Mouse (Mus musculus): Measurements from ENCODE around the gene Ocrl. TPM values are rescaled to one million over a fixed set of nuclear protein-coding genes. Genes with fewer than 3 reads are reported as not detected.

Ocrl gene
- polyA plus RNA-seq, 1 experiment, result 4.0 TPM

DNA sequence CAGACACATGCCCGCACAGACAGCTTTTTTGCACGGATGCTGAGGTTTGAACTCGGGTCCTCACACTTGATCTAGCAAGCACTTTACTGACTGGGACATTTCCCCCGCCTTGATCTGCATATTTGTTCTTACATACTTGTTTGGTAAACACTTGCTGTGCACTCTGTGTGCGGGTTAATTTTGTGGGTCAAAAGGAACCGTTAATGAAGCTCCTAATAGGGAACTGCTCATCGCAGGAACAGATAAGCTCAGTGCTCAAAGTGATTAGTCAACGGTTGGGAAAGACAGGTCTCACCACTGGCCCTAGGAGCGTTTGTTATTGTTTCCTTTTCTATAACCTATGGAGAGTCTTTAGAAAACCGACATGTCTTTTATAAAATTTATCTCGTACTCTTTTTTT, 22.2 kb downstream of the Ocrl start:
- no peak overlapping the region for H3K27ac ChIP-seq (ENCODE audit: insufficient read depth, low read length)
- no peaks in the 10 kb centered on the region for H3K4me1 ChIP-seq (ENCODE audit: control insufficient read depth, insufficient read depth, insufficient read length)
- no peak overlapping the region for H3K4me3 ChIP-seq (ENCODE audit: extremely low read depth, insufficient read depth, insufficient read length)
- WGBS, result 79% methylated on average over 11 of the region's 11 CpGs
- no peaks in the 10 kb centered on the region for H3K36me3 ChIP-seq (ENCODE audit: control insufficient read depth, insufficient read depth, low read length)
- no peak for DNase-seq (ENCODE audit: low read depth in 1 of 2, low spot score in 2 of 2)
- no peaks in the 10 kb centered on the region for H3K27me3 ChIP-seq (ENCODE audit: control insufficient read depth, insufficient read depth, low read length)
- TF ChIP-seq CTCF (IDR thresholded peaks at IDR 0.05; ENCODE audit: extremely low read depth, insufficient read depth, insufficient read length, insufficient replicate concordance), result no peak
- no peak for TF ChIP-seq POLR2A (IDR thresholded peaks at IDR 0.05; ENCODE audit: low read depth, low read length)

DNA sequence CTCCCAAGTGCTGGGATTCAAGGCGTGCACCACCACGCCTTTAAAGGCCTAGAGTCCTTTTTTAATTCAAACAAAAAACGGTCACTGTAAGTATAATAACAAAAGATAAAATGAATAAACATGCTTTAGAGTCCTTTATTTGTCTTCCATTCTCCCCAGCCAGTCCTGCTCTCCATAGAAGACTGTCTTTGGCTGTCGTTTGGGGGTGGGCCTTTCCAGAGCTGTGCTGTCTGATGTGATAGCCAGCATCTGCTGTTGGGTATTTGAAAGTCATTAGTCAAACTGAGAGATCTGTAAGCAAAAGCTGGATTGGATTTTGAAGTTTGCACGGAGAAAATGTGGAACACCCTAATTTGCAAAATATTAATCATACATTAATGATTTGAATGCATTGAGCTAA, 24.7 kb downstream of the Ocrl start:
- 82% methylated on average over 5 of the region's 5 CpGs for WGBS
- Histone ChIP-seq H3K27me3 (ENCODE audit: control insufficient read depth, insufficient read depth, low read length) (no peaks in the 10 kb centered on the region), H3K36me3 (ENCODE audit: control insufficient read depth, insufficient read depth, low read length) (no peaks in the 10 kb centered on the region), H3K4me1 (ENCODE audit: control insufficient read depth, insufficient read depth, insufficient read length) (no peaks in the 10 kb centered on the region), H3K4me3 (ENCODE audit: extremely low read depth, insufficient read depth, insufficient read length) (no peak overlapping the region), H3K27ac (ENCODE audit: insufficient read depth, low read length) (no peak overlapping the region)
- TF ChIP-seq POLR2A (IDR thresholded peaks at IDR 0.05; ENCODE audit: low read depth, low read length) (no peak), CTCF (IDR thresholded peaks at IDR 0.05; ENCODE audit: extremely low read depth, insufficient read depth, insufficient read length, insufficient replicate concordance) (no peak)
- no peak for DNase-seq (ENCODE audit: low read depth in 1 of 2, low spot score in 2 of 2)

- TF ChIP-seq POLR2A (IDR thresholded peaks at IDR 0.05; ENCODE audit: low read depth, low read length) (no peak), CTCF (IDR thresholded peaks at IDR 0.05; ENCODE audit: extremely low read depth, insufficient read depth, insufficient read length, insufficient replicate concordance) (no peak)
- Histone ChIP-seq H3K36me3 (ENCODE audit: control insufficient read depth, insufficient read depth, low read length) (no peaks in the 10 kb centered on the region), H3K4me1 (ENCODE audit: control insufficient read depth, insufficient read depth, insufficient read length) (no peaks in the 10 kb centered on the region), H3K27me3 (ENCODE audit: control insufficient read depth, insufficient read depth, low read length) (no peaks in the 10 kb centered on the region), H3K4me3 (ENCODE audit: extremely low read depth, insufficient read depth, insufficient read length) (no peak overlapping the region), H3K27ac (ENCODE audit: insufficient read depth, low read length) (no peak overlapping the region)
- no peak for DNase-seq (ENCODE audit: low read depth in 1 of 2, low spot score in 2 of 2)
- 85% methylated on average over 2 of the region's 2 CpGs for WGBS
Measured at GRCm38 (mm10) chrX:47937740-47938139, 25.6 kb downstream of the Ocrl start.

- Histone ChIP-seq H3K27ac (ENCODE audit: insufficient read depth, low read length) (no peak overlapping the region), H3K36me3 (ENCODE audit: control insufficient read depth, insufficient read depth, low read length) (no peaks in the 10 kb centered on the region), H3K4me3 (ENCODE audit: extremely low read depth, insufficient read depth, insufficient read length) (no peak overlapping the region), H3K4me1 (ENCODE audit: control insufficient read depth, insufficient read depth, insufficient read length) (no peaks in the 10 kb centered on the region), H3K27me3 (ENCODE audit: control insufficient read depth, insufficient read depth, low read length) (no peaks in the 10 kb centered on the region)
- TF ChIP-seq CTCF (IDR thresholded peaks at IDR 0.05; ENCODE audit: extremely low read depth, insufficient read depth, insufficient read length, insufficient replicate concordance), result no peak
- no peak for TF ChIP-seq POLR2A (IDR thresholded peaks at IDR 0.05; ENCODE audit: low read depth, low read length)
- 87% methylated on average over 3 of the region's 3 CpGs for WGBS
- DNase-seq (ENCODE audit: low read depth in 1 of 2, low spot score in 2 of 2), result no peak
Measured at GRCm38 (mm10) chrX:47949729-47950128, 37.5 kb downstream of the Ocrl start.

DNA sequence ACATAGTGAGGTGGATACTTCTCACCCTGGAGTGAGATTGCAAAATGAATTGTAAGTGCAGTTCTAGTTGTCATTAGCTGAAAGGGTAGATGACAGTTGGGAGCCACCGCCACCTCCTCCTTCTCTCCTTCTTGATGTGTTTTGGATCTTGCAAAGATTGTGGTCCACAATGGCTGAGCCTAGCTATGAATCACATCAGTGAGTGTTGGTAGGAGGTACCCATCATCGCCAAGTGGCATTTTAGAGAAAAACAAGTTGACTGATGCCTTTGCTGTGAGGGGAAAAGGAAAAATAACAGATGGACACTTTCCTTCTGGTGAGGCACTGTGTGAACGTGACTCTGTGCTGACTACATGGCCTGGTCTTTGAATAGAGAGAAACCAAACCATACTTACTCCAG, 50.4 kb downstream of the Ocrl start:
- no peak for TF ChIP-seq CTCF (IDR thresholded peaks at IDR 0.05; ENCODE audit: extremely low read depth, insufficient read depth, insufficient read length, insufficient replicate concordance)
- TF ChIP-seq POLR2A (IDR thresholded peaks at IDR 0.05; ENCODE audit: low read depth, low read length), result no peak
- H3K4me3 ChIP-seq (ENCODE audit: extremely low read depth, insufficient read depth, insufficient read length), result no peak overlapping the region
- DNase-seq (ENCODE audit: low read depth in 1 of 2, low spot score in 2 of 2), result no peak
- H3K27me3 ChIP-seq (ENCODE audit: control insufficient read depth, insufficient read depth, low read length), result no peaks in the 10 kb centered on the region
- no peaks in the 10 kb centered on the region for H3K36me3 ChIP-seq (ENCODE audit: control insufficient read depth, insufficient read depth, low read length)
- H3K27ac ChIP-seq (ENCODE audit: insufficient read depth, low read length), result no peak overlapping the region
- WGBS, result 84% methylated on average over 3 of the region's 3 CpGs
- no peaks in the 10 kb centered on the region for H3K4me1 ChIP-seq (ENCODE audit: control insufficient read depth, insufficient read depth, insufficient read length)

- DNase-seq (ENCODE audit: low read depth in 1 of 2, low spot score in 2 of 2), result no peak
- no peak overlapping the region for H3K27ac ChIP-seq (ENCODE audit: insufficient read depth, low read length)
- no peak for TF ChIP-seq CTCF (IDR thresholded peaks at IDR 0.05; ENCODE audit: extremely low read depth, insufficient read depth, insufficient read length, insufficient replicate concordance)
- TF ChIP-seq POLR2A (IDR thresholded peaks at IDR 0.05; ENCODE audit: low read depth, low read length), result no peak
- H3K4me3 ChIP-seq (ENCODE audit: extremely low read depth, insufficient read depth, insufficient read length), result no peak overlapping the region
- H3K36me3 ChIP-seq (ENCODE audit: control insufficient read depth, insufficient read depth, low read length), result no peaks in the 10 kb centered on the region
- H3K4me1 ChIP-seq (ENCODE audit: control insufficient read depth, insufficient read depth, insufficient read length), result no peaks in the 10 kb centered on the region
- no peaks in the 10 kb centered on the region for H3K27me3 ChIP-seq (ENCODE audit: control insufficient read depth, insufficient read depth, low read length)
- 89% methylated on average over 4 of the region's 4 CpGs for WGBS
Measured at GRCm38 (mm10) chrX:47970371-47970770, 58.2 kb downstream of the Ocrl start.

GRCm38 (mm10) chrX:47970864-47971263, 58.7 kb downstream of the Ocrl start:
- Histone ChIP-seq H3K27ac (ENCODE audit: insufficient read depth, low read length) (no peak overlapping the region), H3K4me3 (ENCODE audit: extremely low read depth, insufficient read depth, insufficient read length) (no peak overlapping the region), H3K4me1 (ENCODE audit: control insufficient read depth, insufficient read depth, insufficient read length) (no peaks in the 10 kb centered on the region), H3K27me3 (ENCODE audit: control insufficient read depth, insufficient read depth, low read length) (no peaks in the 10 kb centered on the region), H3K36me3 (ENCODE audit: control insufficient read depth, insufficient read depth, low read length) (no peaks in the 10 kb centered on the region)
- no peak for TF ChIP-seq POLR2A (IDR thresholded peaks at IDR 0.05; ENCODE audit: low read depth, low read length)
- TF ChIP-seq CTCF (IDR thresholded peaks at IDR 0.05; ENCODE audit: extremely low read depth, insufficient read depth, insufficient read length, insufficient replicate concordance), result no peak
- WGBS, result 91% methylated on average over 3 of the region's 3 CpGs
- no peak for DNase-seq (ENCODE audit: low read depth in 1 of 2, low spot score in 2 of 2)
